Mouse (Mus musculus) ZHBTc4 (cell line): ENCODE data around the gene Col7a1.

Experiments
- DNase-seq: peaks from one replicate; pipeline ENCODE4 v3.0.0-alpha.2; 2011; ENCODE audit warnings: low read depth, low spot score

The Col7a1 gene

GRCm38 (mm10) chr9:108953081-108953636, at the start of gene Col7a1:
Gene Col7a1, plus strand, starts transcription at chr9:108953586.
- peak; percentile 39 for DNase-seq

GRCm38 (mm10) chr9:108912308-108912707, 41.1 kb upstream of the Col7a1 start:
- no peak for DNase-seq

- no peak for DNase-seq
These were observed 40.2 kb upstream of the Col7a1 start for GRCm38 (mm10) chr9:108913161-108913560.

GRCm38 (mm10) chr9:108913621-108914020, 39.8 kb upstream of the Col7a1 start:
- DNase-seq = no peak

- no peak for DNase-seq
These were observed 38.9 kb upstream of the Col7a1 start, which contains the start of gene Tmem89 for GRCm38 (mm10) chr9:108914491-108914890. Gene Tmem89, plus strand, starts transcription at chr9:108914619.

- no peak for DNase-seq
These were observed 27.5 kb upstream of the Col7a1 start for GRCm38 (mm10) chr9:108925897-108926296.

GRCm38 (mm10) chr9:108928424-108928823, 25.0 kb upstream of the Col7a1 start:
- DNase-seq = no peak

- DNase-seq = no peak
These were observed 17.4 kb upstream of the Col7a1 start for GRCm38 (mm10) chr9:108935991-108936390.

GRCm38 (mm10) chr9:108936418-108937364, 16.7 kb upstream of the Col7a1 start, which contains the start of gene Uqcrc1:
Gene Uqcrc1, plus strand, starts transcription at chr9:108936633.
- DNase-seq = peak; percentile 100

- no peak for DNase-seq
These were observed 8.3 kb upstream of the Col7a1 start for GRCm38 (mm10) chr9:108945111-108945510.

- no peak for DNase-seq
These were observed 7.8 kb upstream of the Col7a1 start for GRCm38 (mm10) chr9:108945608-108946007.

GRCm38 (mm10) chr9:108949231-108949966, 4.0 kb upstream of the Col7a1 start:
- no peak for DNase-seq

GRCm38 (mm10) chr9:108949967-108950728, 3.2 kb upstream of the Col7a1 start:
- DNase-seq = no peak

GRCm38 (mm10) chr9:108955241-108955640, 1.9 kb downstream of the Col7a1 start:
- no peak for DNase-seq

GRCm38 (mm10) chr9:108955846-108956245, 2.5 kb downstream of the Col7a1 start:
- no peak for DNase-seq

GRCm38 (mm10) chr9:108963577-108963976, 10.2 kb downstream of the Col7a1 start:
- no peak for DNase-seq

GRCm38 (mm10) chr9:108964338-108964737, 11.0 kb downstream of the Col7a1 start:
- no peak for DNase-seq

- DNase-seq = no peak
These were observed 17.2 kb downstream of the Col7a1 start for GRCm38 (mm10) chr9:108970623-108971022.

- no peak for DNase-seq
These were observed 23.1 kb downstream of the Col7a1 start for GRCm38 (mm10) chr9:108976483-108976882.

- DNase-seq = no peak
These were observed 24.6 kb downstream of the Col7a1 start for GRCm38 (mm10) chr9:108977966-108978365.

GRCm38 (mm10) chr9:108982498-108982897, 29.1 kb downstream of the Col7a1 start:
- DNase-seq = no peak
